Mouse (Mus musculus) adrenal gland, adult 8-10 months (tissue): Measurements from ENCODE around the gene Zcchc24. TPM values are rescaled to one million over a fixed set of nuclear protein-coding genes. Genes with fewer than 3 reads are reported as not detected.
"Not testable (repeated sequence)": the region's sequence is repeated elsewhere in the genome, so short reads cannot be mapped to it uniquely, and the experiment has no call there.

ENCODE experiments used
- DNase-seq: peaks from one replicate; pipeline ENCODE4 v3.0.0; 2022
- total RNA-seq, 4 experiments: library from RNA; stranded (reverse); gene quantifications; 2 replicates each; pipeline ENCODE4 v1.2.4; 2022

Zcchc24 gene
- 10 to 100 TPM; 17.8 to 25.0 (median 21.1) TPM for total RNA-seq

- DNase-seq, result peak; percentile 86
These were observed at the start of gene Zcchc24 for GRCm38 (mm10) chr14:25768915-25769625. Gene Zcchc24 (minus strand): TSS chr14:25769039.

DNA sequence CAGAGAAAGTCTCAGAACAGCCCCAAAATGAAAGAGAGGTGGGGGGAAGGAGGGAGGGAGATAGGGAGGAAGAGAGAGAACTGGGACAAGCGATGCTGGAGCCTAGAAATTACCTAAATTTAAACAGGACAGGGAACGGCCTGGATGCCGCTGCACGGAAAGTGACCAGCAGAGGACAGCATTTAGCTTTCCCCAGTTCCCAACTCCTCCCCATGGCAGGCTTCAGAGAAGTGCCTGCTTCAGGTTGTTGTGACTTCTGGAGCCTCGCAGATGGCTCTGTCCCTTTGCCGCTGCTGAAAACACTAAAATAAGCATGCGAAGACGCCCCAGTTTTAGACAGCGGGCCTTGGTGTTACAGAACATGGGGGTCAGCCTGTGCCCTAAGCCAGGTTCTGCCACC lies 47.6 kb upstream of the Zcchc24 start:
- DNase-seq, result peak; percentile 43

GRCm38 (mm10) chr14:25814140-25814539 lies 45.3 kb upstream of the Zcchc24 start:
- DNase-seq, result no peak

- DNase-seq, result not testable (repeated sequence)
These were observed 42.2 kb upstream of the Zcchc24 start for GRCm38 (mm10) chr14:25811026-25811425.

GRCm38 (mm10) chr14:25806561-25806960 lies 37.7 kb upstream of the Zcchc24 start:
- DNase-seq, result no peak

DNA sequence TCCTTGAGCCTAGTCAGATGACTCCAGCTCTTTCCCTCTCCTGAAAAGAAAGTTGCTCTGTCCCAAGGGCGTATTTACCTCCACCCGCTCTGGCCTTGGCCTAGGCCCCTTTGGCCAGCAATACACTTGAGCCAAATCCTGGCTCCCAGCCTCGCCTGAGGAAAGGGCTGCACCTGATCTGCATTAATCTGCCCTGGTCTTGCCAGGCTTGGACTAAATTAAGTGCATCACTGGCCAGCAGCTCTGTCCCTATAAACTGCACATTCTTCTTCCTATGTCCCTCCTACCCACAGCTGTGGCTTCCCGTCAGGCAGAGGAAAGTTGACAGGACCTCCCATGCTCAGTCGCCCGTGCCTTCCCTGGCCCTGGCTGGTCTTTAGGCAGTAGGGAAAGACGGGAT lies 37.0 kb upstream of the Zcchc24 start:
- peak; percentile 41 for DNase-seq

- DNase-seq, result no peak
These were observed 34.5 kb upstream of the Zcchc24 start for GRCm38 (mm10) chr14:25803246-25803809.

DNA sequence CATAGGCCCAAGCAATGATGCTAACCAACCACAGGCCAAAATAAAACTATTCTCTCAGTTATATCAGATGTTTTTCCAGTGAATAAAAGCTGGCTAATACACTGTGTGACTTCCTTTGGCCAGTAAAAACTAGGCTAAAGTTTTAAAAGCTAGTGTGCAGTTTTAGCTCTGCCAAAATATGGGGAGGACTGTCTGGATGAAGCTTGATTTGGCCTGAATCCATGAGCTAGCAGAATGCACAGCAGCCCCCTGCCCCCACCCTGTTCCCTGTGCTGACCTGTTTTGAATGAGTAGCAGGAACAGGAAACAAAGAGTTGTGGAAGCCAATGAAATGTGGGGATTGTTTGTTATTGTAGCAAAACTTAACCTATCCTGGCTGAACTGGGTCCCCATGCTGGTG lies 33.7 kb upstream of the Zcchc24 start:
- DNase-seq, result no peak

DNA sequence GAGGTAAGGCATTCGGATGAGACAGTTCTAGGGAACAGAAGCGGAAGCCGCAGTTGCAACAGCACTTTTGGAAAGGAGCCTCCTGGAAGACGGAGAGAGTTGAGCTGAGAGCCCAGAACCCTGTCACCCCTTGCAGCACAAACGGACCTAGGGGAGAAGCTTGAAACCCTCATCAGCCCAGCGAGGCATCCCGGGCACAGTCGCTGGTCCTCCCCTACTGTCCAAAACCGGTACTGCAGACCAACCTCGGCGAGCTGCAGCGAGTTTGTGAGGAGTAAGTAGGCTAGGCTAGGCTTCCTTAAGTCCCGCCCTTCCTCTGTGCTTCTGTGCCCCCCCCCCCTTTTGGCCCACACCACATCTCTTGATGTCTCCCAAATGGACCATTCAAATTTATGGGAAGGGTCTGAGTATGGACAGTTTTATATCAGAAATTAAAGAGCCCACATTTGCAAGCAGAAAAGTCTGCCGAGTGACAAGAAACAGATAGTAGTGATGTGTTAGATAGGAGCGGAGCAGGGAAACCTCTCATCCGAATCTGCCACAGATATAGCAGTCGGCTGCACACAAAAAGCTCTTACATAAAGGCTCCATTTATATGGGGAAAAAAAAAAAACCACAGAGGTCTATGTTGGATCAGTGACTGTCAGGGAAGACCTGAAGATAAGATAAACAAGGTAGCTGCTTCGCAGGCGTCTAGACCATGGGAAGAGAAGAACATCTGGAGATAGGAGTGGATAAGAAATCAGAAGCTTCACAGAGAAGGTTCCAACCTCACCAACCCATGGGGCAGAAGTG lies 31.5 kb upstream of the Zcchc24 start:
- peak; percentile 63 for DNase-seq

DNA sequence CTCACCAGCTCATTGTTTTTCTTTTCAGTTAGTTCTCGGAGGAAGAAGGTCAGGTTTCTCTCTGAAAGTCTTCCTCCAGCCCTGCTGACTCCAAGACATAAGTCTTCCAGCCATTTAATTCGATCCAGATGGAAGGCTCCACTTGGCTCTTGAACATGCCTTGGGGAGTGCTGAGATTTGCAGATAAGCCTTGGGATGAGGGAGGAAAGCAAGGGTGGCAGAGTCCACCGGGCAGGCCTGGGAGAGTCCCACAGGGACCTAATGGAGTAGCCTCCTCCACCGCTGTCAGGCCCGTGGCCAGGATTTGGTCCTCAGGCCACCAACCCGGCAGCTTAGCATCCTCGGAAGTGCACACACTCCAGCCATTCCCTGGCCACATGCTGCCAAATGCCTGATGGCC lies 27.8 kb upstream of the Zcchc24 start:
- no peak for DNase-seq

DNA sequence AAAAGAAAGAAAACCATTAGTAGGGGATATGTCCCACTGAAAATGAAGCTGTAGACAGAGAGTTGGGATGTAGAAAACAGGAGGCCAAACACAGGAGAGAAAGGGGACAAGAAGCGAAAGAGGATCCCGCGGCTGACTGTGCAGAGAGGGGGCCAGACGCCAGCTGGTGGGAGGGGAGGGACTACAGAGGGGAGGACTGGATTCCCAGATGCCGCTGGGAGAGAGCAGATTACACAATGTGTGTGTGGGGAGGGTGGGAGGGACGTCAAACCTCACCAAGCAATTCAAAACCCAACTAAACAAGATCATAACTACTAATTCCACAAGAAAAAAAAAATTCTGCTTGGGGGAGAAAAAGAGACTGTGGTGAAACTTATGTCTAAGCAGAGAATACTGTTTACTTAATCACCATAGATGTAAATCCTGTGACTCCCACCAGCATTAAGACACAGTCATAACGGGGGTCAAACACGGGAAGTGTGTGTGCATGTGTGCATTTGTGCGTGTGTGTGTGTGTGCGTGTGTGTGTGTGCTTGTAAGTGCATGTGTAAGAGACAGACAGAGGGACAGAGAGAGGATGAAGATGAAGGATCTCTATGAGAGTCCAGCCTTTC lies 26.8 kb upstream of the Zcchc24 start:
- peak; percentile 21 for DNase-seq

DNA sequence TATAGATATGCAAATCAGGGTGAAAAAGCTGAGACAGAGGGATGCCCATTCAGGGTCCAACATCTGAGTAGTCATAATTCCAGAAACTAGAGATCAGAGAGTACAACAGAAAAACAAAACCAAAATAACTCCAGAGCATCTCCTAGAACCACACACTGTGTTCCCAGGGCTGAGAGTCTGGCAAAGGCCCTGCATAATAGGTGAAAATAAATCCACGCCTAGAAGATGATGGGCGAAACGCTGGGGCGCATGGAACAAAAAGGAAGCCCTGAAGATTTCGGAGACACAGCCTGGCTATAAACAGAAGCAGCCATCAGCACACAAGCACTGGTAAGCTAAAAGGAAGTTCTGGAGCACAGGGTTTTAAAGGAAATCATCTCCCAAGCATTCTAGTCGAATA lies 26.2 kb upstream of the Zcchc24 start:
- no peak for DNase-seq

- DNase-seq, result no peak
These were observed 25.5 kb upstream of the Zcchc24 start for GRCm38 (mm10) chr14:25794331-25794730.

GRCm38 (mm10) chr14:25790768-25791302 lies 22.0 kb upstream of the Zcchc24 start:
- no peak for DNase-seq

DNA sequence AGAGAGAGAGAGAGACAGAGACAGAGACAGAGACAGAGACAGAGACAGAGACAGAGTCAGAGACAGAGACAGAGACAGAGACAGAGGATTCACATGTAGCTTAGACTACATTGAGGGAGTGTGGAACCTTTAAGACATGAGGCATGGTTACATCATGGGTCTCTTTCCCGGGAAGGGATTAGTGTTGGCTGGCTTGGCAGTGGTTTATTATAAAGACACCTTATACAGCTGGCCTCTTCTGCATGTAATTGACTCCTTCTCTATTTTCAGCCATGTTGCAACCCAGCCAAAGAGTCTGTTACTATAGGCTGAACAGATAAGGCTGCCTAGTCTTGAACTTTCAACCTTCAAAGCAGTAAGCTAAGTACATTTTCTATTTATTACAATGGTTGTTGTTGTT lies 21.1 kb upstream of the Zcchc24 start:
- no peak for DNase-seq

GRCm38 (mm10) chr14:25789207-25789606 lies 20.4 kb upstream of the Zcchc24 start:
- no peak for DNase-seq

DNA sequence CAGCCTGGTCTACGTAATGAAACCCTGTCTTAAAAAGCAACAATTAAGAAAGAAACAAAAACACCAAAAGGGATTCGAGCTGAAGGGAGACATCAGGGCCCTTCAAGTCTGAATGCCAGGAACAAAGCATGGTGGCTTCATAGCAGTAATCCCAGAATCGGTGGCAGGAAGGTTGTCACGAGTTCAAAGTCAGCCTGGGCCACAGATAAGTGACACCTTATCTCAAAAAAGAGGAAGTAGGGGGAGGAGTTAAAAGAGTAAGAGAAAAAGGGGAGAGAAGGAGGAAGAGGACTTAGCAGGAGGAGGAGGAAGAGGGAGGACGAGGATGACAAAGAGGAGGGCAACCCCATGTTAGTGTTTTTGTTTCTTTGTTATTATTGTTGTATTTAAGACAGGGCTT lies 19.4 kb upstream of the Zcchc24 start:
- no peak for DNase-seq

DNA sequence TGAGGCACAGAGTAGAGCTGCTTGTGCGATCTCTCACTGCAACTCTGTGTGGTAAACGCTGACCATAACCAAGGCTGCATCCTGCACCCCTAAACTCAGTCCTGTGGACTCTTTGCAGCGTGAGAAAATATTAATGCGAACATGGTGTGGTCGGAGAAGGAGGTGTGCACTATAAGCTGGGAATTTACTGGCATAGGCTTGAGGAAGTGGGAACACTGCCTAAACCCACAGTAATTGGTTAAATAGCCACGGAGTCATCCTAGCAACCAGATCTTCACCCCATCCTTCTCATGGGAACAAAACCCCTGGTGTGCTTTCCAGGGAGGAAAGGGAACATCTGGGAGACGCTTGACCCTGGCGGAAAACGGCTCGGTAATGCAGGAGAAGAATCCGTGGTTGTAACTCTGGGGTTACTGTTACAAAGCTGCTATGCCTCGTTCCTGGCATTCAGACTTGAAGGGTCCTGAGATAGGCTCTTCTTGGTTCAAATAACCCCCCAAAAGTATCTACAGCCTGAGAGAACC lies 18.6 kb upstream of the Zcchc24 start:
- no peak for DNase-seq

DNA sequence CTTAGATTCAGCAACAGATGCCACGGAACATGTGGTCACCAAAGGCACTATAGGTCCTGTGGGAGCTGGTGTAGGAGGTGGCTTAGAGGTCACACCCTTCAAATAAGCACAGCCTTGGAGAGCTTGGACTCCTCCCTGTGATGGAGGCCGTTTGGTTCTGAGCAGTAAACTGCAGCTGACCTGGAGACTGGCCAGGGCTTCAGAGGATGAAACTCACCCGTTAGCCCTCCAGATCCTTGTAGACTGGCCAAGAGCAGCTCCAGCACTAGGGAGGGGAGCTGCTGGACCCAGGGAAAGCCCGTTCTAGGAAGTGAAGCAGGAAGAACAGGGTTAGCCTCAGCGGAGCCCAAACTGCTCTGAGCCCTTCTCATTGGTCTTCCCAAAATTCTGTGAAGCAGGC lies 18.1 kb upstream of the Zcchc24 start:
- DNase-seq, result no peak

DNA sequence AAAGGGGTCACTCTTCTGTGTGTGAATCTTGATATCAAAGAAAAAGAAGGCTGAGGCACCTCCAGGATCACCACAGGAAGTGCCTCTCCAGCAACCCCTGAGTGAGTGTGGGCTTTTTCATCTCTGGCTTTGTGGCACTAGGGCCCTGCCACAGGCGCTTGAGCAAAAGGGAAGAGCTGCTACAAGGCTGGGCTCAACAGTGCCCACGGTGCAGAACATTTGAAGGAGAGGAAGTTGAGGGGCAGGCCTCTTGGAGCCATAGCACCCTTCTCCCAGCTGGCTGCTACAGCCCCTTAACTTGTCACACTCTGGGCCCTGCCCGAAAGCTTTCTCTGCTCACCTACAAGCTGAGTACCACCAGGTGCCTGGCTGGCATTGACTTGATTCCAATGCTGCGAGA lies 16.4 kb upstream of the Zcchc24 start:
- no peak for DNase-seq

DNA sequence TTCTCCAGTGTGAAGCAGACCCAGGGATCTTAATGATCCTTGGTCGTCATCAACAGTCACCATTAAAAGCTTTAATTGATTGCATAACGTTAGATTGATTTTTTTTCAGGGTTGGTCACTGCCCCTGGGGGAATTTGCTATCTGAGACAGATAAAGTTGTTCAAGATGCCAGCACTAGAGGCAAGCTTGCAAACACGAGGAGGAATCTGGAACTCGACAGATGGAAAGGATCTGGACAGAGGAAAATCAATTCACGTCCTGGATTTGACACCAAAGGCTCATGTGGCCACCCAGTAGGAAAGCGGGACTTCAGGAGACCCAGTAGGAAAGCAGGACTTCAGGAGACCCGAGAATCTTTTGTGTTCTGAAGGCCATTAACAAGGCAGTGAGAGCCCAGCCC lies 14.4 kb upstream of the Zcchc24 start:
- no peak for DNase-seq

GRCm38 (mm10) chr14:25780601-25781000 lies 11.8 kb upstream of the Zcchc24 start:
- DNase-seq, result no peak

DNA sequence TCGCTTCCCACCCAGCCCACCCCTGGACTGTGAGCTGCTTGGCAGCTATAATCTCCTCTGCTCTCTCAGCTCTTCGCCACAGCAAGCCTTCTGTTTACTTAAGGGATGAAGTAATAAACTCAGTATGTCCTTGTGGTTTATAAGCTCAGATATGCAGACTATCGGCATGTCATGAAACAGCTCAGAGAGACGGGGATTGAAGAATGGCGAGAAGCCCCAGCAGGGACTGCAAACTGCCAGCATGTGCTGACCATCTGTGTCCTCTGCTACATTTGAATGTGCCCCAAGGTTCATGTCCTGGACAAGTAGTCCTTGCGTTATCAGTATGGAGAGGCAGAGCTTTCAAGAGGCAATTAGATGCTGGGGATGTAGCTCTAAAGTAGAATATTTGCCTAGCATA lies 7.5 kb upstream of the Zcchc24 start:
- no peak for DNase-seq
